Mouse (Mus musculus) ES-Bruce4 (cell line): ENCODE measurements around the gene Fam76b. TPM values are rescaled to one million over a fixed set of nuclear protein-coding genes. Genes with fewer than 3 reads are reported as not detected.
A peak's percentile ranks its signal among the peaks of the same experiment; 100 is the strongest.

Source experiments
- H3K27ac ChIP-seq: 2 replicates; pipeline ENCODE4 v1.5.1; 2012; ENCODE audit warnings: low read length, inconsistent platforms; ENCODE audit not compliant: insufficient read depth
- H3K27me3 ChIP-seq: 2 replicates; pipeline ENCODE4 v1.6.1; 2012; ENCODE audit warnings: mild to moderate bottlenecking, low read length, inconsistent platforms; ENCODE audit not compliant: control insufficient read depth, poor library complexity, insufficient read depth, severe bottlenecking
- H3K36me3 ChIP-seq: 2 replicates; pipeline ENCODE4 v1.6.1; 2012; ENCODE audit warnings: inconsistent platforms, mild to moderate bottlenecking, low read length, moderate library complexity; ENCODE audit not compliant: control insufficient read depth, poor library complexity, insufficient read depth, severe bottlenecking
- H3K4me1 ChIP-seq: one replicate; pipeline ENCODE4 v1.8.1; 2011; ENCODE audit warnings: low read length; ENCODE audit not compliant: control insufficient read depth, insufficient read depth
- H3K4me3 ChIP-seq: 2 replicates; pipeline ENCODE4 v1.5.1; 2011; ENCODE audit warnings: low read depth, mild to moderate bottlenecking, low read length
- H3K9ac ChIP-seq: 2 replicates; pipeline ENCODE4 v1.6.1; 2012; ENCODE audit warnings: low read depth, mild to moderate bottlenecking, inconsistent platforms; ENCODE audit not compliant: poor library complexity, severe bottlenecking
- H3K9me3 ChIP-seq: replicated peaks from 2 replicates; pipeline ENCODE4 v1.6.1; 2012; ENCODE audit warnings: mild to moderate bottlenecking, low read length, inconsistent platforms; ENCODE audit not compliant: control insufficient read depth, poor library complexity, insufficient read depth, severe bottlenecking
- CTCF ChIP-seq: IDR thresholded peaks from one replicate; pipeline ENCODE4 v1.8.1; 2011; ENCODE audit warnings: low read depth, low read length
- EP300 ChIP-seq: IDR thresholded peaks from 2 replicates; pipeline ENCODE4 v1.6.1; 2011; ENCODE audit warnings: low read depth, low read length; ENCODE audit not compliant: insufficient read depth
- POLR2A ChIP-seq: IDR thresholded peaks from one replicate; pipeline ENCODE4 v1.8.1; 2011; ENCODE audit warnings: low read length; ENCODE audit not compliant: insufficient read depth
- polyA plus RNA-seq: library from polyadenylated mRNA; stranded (reverse); fragments of >200 nt; gene quantifications from 2 replicates; pipeline ENCODE4 v1.2.4, GENCODE M21; 2011; ENCODE audit warnings: low read depth; ENCODE audit not compliant: missing spikeins, insufficient read depth, insufficient read length

The Fam76b gene
- polyA plus RNA-seq, 1 experiment = 58.8 TPM

GRCm38 (mm10) chr9:13806854-13807253 is 20.7 kb upstream of the Fam76b start:
- Histone ChIP-seq H3K36me3 (peaks cover 60% of the 10 kb centered on the region), H3K4me3 (no peak overlapping the region), H3K4me1 (no peaks in the 10 kb centered on the region), H3K9ac (no peak overlapping the region), H3K9me3 (no peaks in the 10 kb centered on the region), H3K27ac (no peak overlapping the region), H3K27me3 (no peaks in the 10 kb centered on the region)
- no peak for TF ChIP-seq EP300
- TF ChIP-seq CTCF = no peak
- TF ChIP-seq POLR2A = no peak

DNA sequence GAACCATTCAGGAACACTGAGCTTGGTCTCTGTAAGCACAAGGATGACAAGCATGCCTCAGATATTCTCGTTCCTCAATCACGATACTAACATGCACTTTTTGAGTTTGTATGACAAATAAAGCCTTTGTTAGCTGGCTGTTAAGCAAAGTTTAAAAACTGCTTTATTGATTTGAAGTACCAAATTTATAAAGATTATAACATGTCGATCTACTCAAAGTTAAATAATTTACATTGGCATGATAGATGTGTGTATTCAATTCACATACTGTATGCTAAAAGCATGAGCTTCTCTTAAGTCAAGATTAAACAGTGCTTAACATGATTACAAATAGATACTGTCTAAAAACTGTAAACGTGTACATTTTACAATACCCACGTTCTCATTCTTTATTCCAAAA is 19.9 kb upstream of the Fam76b start:
- Histone ChIP-seq H3K4me3 (no peak overlapping the region), H3K9ac (no peak overlapping the region), H3K4me1 (no peaks in the 10 kb centered on the region), H3K27ac (no peak overlapping the region), H3K27me3 (no peaks in the 10 kb centered on the region), H3K9me3 (no peaks in the 10 kb centered on the region), H3K36me3 (peaks cover 64% of the 10 kb centered on the region)
- TF ChIP-seq CTCF (no peak), POLR2A (no peak), EP300 (no peak)

DNA sequence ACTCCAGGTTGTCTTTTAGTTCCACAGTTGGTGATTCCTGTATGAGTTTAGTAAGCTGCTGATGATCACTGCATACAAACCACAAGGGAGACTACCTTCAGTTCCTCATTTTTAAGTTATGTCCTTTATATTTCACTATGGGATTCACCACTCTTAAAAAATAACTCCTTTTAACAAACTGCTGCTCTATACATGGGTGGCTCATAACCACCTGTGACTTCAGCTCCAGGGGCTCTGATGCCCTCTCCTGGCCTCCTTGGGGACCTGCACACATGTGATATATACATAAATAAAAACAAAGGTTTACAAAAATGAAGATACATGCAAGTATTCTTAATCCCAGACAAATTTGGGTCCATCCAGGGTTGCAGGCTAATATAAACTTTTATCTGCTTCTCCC is 17.6 kb upstream of the Fam76b start:
- no peak overlapping the region for H3K9ac ChIP-seq
- H3K27ac ChIP-seq = no peak overlapping the region
- no peaks in the 10 kb centered on the region for H3K27me3 ChIP-seq
- peaks cover 70% of the 10 kb centered on the region for H3K36me3 ChIP-seq
- no peak for TF ChIP-seq EP300
- TF ChIP-seq CTCF = peak; percentile 34
- no peak overlapping the region for H3K4me3 ChIP-seq
- H3K4me1 ChIP-seq = no peaks in the 10 kb centered on the region
- H3K9me3 ChIP-seq = no peaks in the 10 kb centered on the region

DNA sequence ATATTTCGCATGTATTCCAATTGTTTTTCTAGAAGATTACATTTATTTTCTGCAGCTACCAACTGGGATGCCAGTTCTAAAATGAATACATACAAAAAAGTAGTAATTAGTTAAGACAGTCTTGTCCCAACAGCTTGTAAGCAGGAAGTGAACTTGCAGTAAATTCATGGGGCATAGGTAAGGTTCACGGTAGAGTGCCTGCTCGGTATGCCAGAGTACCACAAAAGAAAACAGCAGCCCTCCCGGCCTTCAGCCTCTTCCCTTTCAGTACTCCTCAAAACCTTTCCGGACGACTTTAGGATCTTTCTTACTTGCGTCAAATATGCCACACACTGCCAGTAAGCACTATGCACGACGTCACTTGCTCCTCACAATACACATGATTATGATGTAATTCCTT is 9.1 kb upstream of the Fam76b start:
- H3K9me3 ChIP-seq = no peaks in the 10 kb centered on the region
- no peak for TF ChIP-seq EP300
- TF ChIP-seq CTCF = no peak
- no peak for TF ChIP-seq POLR2A
- H3K27me3 ChIP-seq = no peaks in the 10 kb centered on the region
- no peak overlapping the region for H3K9ac ChIP-seq
- no peaks in the 10 kb centered on the region for H3K4me1 ChIP-seq
- peaks cover 75% of the 10 kb centered on the region for H3K36me3 ChIP-seq
- no peak overlapping the region for H3K4me3 ChIP-seq
- no peak overlapping the region for H3K27ac ChIP-seq

DNA sequence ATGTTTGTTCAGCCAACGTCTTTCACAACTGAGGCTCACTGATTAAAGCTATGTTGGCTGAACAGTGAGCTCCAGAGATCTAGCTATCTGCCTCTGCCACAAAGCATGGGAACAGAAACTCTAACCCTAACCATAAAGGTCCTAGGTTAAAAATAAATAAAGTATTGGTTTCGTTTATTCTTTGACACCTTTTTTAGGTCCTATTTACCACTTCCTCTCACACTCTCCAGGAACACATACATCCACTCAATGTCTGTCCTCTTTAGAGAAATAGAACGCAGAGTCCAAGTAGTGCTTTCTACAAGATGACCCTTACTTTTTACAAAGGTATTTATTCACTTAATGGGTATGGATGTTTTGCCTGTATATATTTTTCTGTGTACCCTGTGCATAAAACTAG is 6.7 kb upstream of the Fam76b start:
- Histone ChIP-seq H3K27ac (no peak overlapping the region), H3K9ac (no peak overlapping the region)

GRCm38 (mm10) chr9:13825896-13826295 is 1.6 kb upstream of the Fam76b start:
- Histone ChIP-seq H3K9ac (peak overlapping the region; percentile 92), H3K27me3 (no peaks in the 10 kb centered on the region), H3K36me3 (peaks cover 26% of the 10 kb centered on the region), H3K4me3 (peak overlapping the region; percentile 87; the same call in 1 of the 2 replicates), H3K4me1 (no peaks in the 10 kb centered on the region), H3K9me3 (no peaks in the 10 kb centered on the region), H3K27ac (peak overlapping the region; percentile 69; the same call in 1 of the 2 replicates)
- TF ChIP-seq CTCF (no peak), POLR2A (no peak)

More for the DNA sequence above, 6.7 kb upstream of the Fam76b start:
- Histone ChIP-seq H3K9me3 (no peaks in the 10 kb centered on the region), H3K4me3 (no peak overlapping the region), H3K27me3 (no peaks in the 10 kb centered on the region), H3K36me3 (peaks cover 64% of the 10 kb centered on the region), H3K4me1 (no peaks in the 10 kb centered on the region)
- no peak for TF ChIP-seq POLR2A
- no peak for TF ChIP-seq CTCF
- TF ChIP-seq EP300 = no peak
